Mouse (Mus musculus): ENCODE results near the gene Plpp1.

Plpp1 gene

GRCm38 (mm10) chr13:112773991-112774675 is 26.5 kb upstream of the Plpp1 start:
- no peak for DNase-seq

DNA sequence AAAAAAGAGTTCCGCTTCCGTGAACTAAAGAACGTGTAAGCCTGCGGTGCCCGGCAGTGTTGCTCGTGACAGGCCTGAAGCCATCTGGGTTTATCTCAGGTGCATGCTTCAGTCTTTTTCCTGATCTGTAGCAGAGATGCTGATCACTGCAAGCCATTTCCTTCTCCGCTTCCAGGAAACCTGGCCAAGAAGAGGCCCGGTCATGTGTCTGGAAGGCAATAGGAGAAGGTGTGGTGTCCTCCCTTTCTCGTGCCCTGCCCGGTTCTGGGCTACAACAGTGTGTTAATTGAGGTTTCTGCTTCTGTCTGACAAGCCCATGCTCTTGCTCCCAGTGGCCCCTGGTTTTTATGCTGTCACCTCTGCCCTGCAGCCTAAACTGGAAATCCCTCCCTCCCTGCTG is 24.7 kb upstream of the Plpp1 start:
- DNase-seq, result no peak

DNA sequence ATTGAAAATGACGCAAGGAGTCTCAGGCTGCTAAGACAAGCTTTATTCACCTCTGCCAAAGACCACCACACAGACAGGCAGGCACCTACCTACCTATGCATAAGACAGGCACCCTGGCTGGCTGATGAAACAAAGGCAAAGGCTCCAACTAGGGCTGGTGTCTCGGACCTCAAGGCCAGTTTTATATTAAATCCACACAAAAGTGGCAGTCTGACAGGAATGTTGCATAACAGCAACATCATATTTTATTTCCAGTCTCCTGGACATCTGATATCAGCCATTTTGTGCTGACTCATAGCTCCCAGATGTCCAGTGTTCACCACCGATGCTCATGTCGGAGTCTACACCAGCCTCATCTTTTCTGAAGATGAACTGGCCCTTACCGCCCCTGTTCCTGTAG is 22.2 kb upstream of the Plpp1 start:
- no peak for DNase-seq

- no peak for DNase-seq
These were observed 15.3 kb upstream of the Plpp1 start for GRCm38 (mm10) chr13:112785305-112785704.

- DNase-seq, result no peak
These were observed 14.4 kb upstream of the Plpp1 start for GRCm38 (mm10) chr13:112786142-112786541.

DNA sequence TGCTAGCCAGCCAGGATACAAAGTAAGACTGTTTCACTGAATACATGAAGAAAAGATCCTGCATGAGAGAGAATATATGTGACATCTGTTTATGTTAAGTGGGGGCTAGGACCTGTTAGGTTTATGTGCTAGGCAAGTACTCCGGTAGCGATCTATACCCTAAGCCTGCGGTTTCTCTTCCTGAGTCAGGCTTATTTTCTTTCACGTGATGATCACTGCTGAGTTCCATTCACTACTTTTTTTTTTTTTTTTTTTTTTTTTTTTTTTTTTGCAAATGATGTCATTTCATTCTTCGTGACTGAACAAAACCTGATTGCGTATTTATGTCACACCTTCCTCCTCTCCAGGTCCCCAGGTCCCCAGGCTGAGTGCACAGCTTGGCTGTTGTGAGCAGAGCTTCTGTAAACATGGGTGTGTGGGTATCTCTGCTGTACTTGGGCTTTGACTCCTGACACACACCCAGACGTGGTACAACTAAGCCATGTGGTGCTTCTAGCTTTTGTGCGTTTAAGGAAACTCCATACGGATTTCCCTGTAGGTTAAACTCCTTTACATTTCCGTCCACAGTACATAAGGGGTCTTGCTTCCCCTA is 13.6 kb upstream of the Plpp1 start:
- DNase-seq, result no peak

GRCm38 (mm10) chr13:112790774-112791173 is 9.8 kb upstream of the Plpp1 start:
- no peak for DNase-seq

- no peak for DNase-seq
These were observed 8.7 kb upstream of the Plpp1 start for GRCm38 (mm10) chr13:112791906-112792305.

GRCm38 (mm10) chr13:112798243-112798952 is 2.2 kb upstream of the Plpp1 start:
- no peak for DNase-seq

DNA sequence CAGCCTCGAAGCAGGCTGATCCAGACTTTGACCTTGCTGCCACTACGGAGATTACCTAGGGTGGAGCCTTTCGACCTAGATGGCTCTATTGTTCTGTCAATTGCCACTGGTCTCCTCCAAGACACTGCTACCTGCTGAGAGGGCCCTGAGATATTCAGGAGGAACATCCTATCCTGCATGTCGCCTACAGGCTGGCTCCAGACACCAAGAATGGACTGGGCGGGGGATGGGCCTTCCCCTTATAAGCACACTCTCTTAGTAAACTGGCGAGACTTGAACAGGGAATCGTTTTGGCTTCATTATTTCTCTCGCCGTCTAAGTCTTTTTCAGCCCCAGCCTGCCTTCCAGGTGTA is 1.7 kb upstream of the Plpp1 start:
- no peak for DNase-seq

GRCm38 (mm10) chr13:112799721-112800241 is 811 bp upstream of the Plpp1 start:
- DNase-seq, result no peak

DNA sequence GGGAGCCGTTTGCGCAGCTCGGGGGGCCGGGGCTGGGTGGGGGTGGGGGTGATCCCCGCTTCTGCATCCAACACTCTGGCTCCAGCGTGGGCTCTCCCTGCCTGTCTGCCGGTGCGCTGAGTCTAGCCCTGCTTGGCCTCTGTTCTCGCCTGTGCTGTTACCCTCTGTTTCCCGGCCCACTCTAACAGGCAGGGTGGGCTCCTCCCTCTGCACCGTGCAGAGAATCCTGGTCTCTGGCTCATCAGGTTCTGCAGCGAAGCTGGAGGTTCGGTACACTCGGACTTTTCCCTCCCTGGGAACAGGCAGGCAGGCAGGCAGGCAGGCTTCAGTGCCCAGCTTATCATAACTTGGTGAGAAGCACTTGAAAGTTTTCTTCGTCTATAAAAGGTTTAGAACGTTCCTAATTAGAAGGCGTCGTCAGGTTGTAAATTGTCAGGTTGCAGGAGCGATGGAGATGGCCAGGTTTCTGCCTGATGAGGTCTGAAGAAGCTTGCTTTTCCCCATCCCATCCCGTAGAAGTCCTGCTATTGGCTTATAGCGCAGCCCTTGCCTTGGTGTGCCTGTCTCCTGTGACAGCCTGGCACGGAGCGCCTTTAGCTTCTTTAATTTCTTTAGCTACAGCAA is 901 bp downstream of the Plpp1 start:
- peak; percentile 3 for DNase-seq

GRCm38 (mm10) chr13:112803106-112803505 is 2.5 kb downstream of the Plpp1 start:
- no peak for DNase-seq

DNA sequence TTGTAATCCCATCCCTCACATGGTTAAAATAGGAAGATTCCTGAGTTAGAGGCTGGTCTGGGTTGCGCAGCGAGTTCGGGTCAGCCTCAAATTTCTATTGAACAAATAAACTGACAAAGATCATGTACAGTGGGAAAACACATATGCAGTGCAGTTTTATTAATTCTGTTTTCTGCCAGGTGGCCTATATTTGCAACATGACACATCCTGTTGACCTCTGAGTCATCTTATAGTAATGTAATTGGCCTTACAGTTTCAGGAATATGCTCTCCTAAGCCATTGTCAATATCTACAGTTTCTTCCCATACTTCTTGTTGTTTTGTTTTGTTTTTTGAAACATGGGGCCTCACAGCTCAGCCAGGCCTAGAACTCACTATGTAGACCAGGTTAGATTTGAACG is 3.1 kb downstream of the Plpp1 start:
- DNase-seq, result no peak

DNA sequence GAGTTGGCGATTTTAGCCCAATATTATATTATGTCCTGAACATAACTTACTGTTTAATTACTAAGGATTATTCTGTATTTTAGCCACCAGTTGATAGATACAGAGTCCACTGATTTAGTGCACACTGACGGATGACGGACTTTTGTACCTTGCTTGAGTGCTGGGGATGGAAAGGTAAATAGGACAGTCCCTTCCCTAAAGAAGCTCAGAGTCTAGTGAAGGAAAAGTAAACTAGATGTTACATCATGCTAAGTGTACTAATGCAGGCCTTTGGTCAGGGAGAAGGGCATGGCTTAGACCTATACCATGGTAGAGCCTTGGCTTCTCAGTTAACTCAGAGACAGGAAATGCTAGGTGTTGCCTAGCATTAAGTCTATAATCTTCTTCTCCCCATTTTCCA is 4.9 kb downstream of the Plpp1 start:
- DNase-seq, result no peak

GRCm38 (mm10) chr13:112807936-112808667 is 7.5 kb downstream of the Plpp1 start:
- no peak for DNase-seq

GRCm38 (mm10) chr13:112809504-112810247 is 9.1 kb downstream of the Plpp1 start:
- DNase-seq, result no peak

- DNase-seq, result no peak
These were observed 9.7 kb downstream of the Plpp1 start for GRCm38 (mm10) chr13:112810248-112810645.

GRCm38 (mm10) chr13:112810751-112811150 is 10.2 kb downstream of the Plpp1 start:
- no peak for DNase-seq

GRCm38 (mm10) chr13:112811708-112812403 is 11.3 kb downstream of the Plpp1 start:
- DNase-seq, result no peak

- no peak for DNase-seq
These were observed 15.4 kb downstream of the Plpp1 start for GRCm38 (mm10) chr13:112815996-112816395.

- DNase-seq, result no peak
These were observed 17.5 kb downstream of the Plpp1 start for GRCm38 (mm10) chr13:112818125-112818524.

Data from thymus, postnatal 25 days (tissue).